ENCODE assay signal across 6 mouse cellular contexts in genomic region chr15:5130887-5131668, GRCm38 (mm10). TPM values are rescaled to one million over a fixed set of nuclear protein-coding genes. Genes with fewer than 3 reads are reported as not detected.
DNase-seq lines count a peak whose midpoint lies in the region; ATAC-seq and TF ChIP-seq lines count a peak whose summit lies in the region.
"Not testable (repeated sequence)": the region's sequence is repeated elsewhere in the genome, so short reads cannot be mapped to it uniquely, and the experiment has no call there.

No protein-coding gene starts in this region.

- peak overlapping the region; percentile 54 for H3K4me2 ChIP-seq in liver, embryonic 12.5 days
- H3K4me2 ChIP-seq in liver, embryonic 14.5 days (ENCODE audit: low read depth), result peak overlapping the region; percentile 51
- peak overlapping the region; percentile 47 for H3K4me2 ChIP-seq in liver, embryonic 16.5 days (ENCODE audit: low read depth, low read length)

- not testable (repeated sequence) for TF ChIP-seq CTCF in liver, embryonic 14.5 days (IDR thresholded peaks at IDR 0.05; ENCODE audit: low read depth)

- not testable (repeated sequence) for H3K4me3 ChIP-seq in heart, embryonic 10.5 days
- peak overlapping the region; percentile 24 for H3K4me3 ChIP-seq in liver, embryonic 12.5 days
- peak overlapping the region; percentile 27 to 37; a peak in 3 of 4 replicates for H3K4me3 ChIP-seq in liver, embryonic 14.5 days (ENCODE audit: insufficient read depth in 1 of 2, low read depth in 2 of 2, low read length in 2 of 2)
- H3K4me3 ChIP-seq in liver, embryonic 16.5 days (ENCODE audit: low read depth, low read length), result peak overlapping the region; percentile 20

- H3K4me1 ChIP-seq in heart, embryonic 10.5 days, result not testable (repeated sequence)
- peaks cover 82% of the 10 kb centered on the region for H3K4me1 ChIP-seq in liver, embryonic 12.5 days
- peaks cover 21 to 28% of the 10 kb centered on the region in 2 experiments for H3K4me1 ChIP-seq in liver, embryonic 14.5 days (replicated peaks; ENCODE audit: control insufficient read depth in 2 of 2, insufficient read depth in 2 of 2, low read length in 1 of 2)
- peaks cover 33% of the 10 kb centered on the region for H3K4me1 ChIP-seq in liver, embryonic 16.5 days (ENCODE audit: control insufficient read depth, low read depth, low read length)

- TF ChIP-seq EP300 in liver, embryonic 14.5 days (IDR thresholded peaks at IDR 0.05; ENCODE audit: low read depth), result not testable (repeated sequence)

- WGBS in heart, embryonic 10.5 days, result 59% methylated on average over 14 of the region's 14 CpGs
- WGBS in liver, embryonic 12.5 days (ENCODE audit: insufficient replicate concordance), result 33% methylated on average over 14 of the region's 14 CpGs
- WGBS in liver, embryonic 14.5 days (ENCODE audit: insufficient replicate concordance), result 31% methylated on average over 14 of the region's 14 CpGs
- WGBS in liver, embryonic 16.5 days (ENCODE audit: insufficient replicate concordance), result 37% methylated on average over 14 of the region's 14 CpGs

- DNase-seq in heart, embryonic 10.5 days (ENCODE audit: low spot score), result peak; percentile 46
- DNase-seq in liver, embryonic 14.5 days (ENCODE audit: low read depth in 3 of 3, low spot score in 3 of 3), result not testable (repeated sequence)

- H3K36me3 ChIP-seq in heart, embryonic 10.5 days; liver, embryonic 12.5 days; liver, embryonic 14.5 days (replicated peaks; ENCODE audit: control insufficient read depth, insufficient read depth, low read depth); liver, embryonic 16.5 days (ENCODE audit: control insufficient read depth, insufficient read depth): not testable (repeated sequence)

- H3K9me3 ChIP-seq in heart, embryonic 10.5 days; liver, embryonic 12.5 days (replicated peaks); liver, embryonic 14.5 days (ENCODE audit: control insufficient read depth, low read length); liver, embryonic 16.5 days (replicated peaks; ENCODE audit: control insufficient read depth, low read length): not testable (repeated sequence)

- H3K27me3 ChIP-seq in heart, embryonic 10.5 days (ENCODE audit: insufficient read depth, poor library complexity, severe bottlenecking); liver, embryonic 12.5 days (replicated peaks); liver, embryonic 14.5 days (ENCODE audit: control insufficient read depth, insufficient read depth, low read length); liver, embryonic 16.5 days (ENCODE audit: control insufficient read depth, insufficient read depth, low read depth, low read length): not testable (repeated sequence)

- 0 out of 2 replicates have a peak, but pooled peaks have one; percentile 14 for ATAC-seq in erythroblast, adult 5-6 weeks (replicated peaks; ENCODE audit: low FRiP score, poor library complexity, severe bottlenecking)
- ATAC-seq in erythroid progenitor cell, adult 5-6 weeks (replicated peaks; ENCODE audit: low FRiP score, poor library complexity, severe bottlenecking), result peak; percentile 64; the same call in 1 of the 2 replicates
- ATAC-seq in liver, embryonic 12.5 days, result peak; percentile 63
- ATAC-seq in liver, embryonic 14.5 days (ENCODE audit: insufficient read depth), result peak; percentile 67; the same call in 1 of the 2 replicates
- ATAC-seq in liver, embryonic 16.5 days (ENCODE audit: low read depth), result peak; percentile 30; the same call in 1 of the 2 replicates

- peak overlapping the region; percentile 44; the same call in 1 of the 2 replicates for H3K9ac ChIP-seq in liver, embryonic 12.5 days
- peak overlapping the region; percentile 35 for H3K9ac ChIP-seq in liver, embryonic 14.5 days (replicated peaks)
- H3K9ac ChIP-seq in liver, embryonic 16.5 days (ENCODE audit: low read depth, low read length), result not testable (repeated sequence)

- not testable (repeated sequence) for H3K27ac ChIP-seq in heart, embryonic 10.5 days
- H3K27ac ChIP-seq in liver, embryonic 12.5 days, result peak overlapping the region; percentile 77
- peak overlapping the region; percentile 64 for H3K27ac ChIP-seq in liver, embryonic 14.5 days
- peak overlapping the region; percentile 67 for H3K27ac ChIP-seq in liver, embryonic 16.5 days (ENCODE audit: low read length)

RNA-seq across cellular contexts. Expression of gene Prkaa1, which starts 12.6 kb away (rescaled TPM):
- 13.6 and 19.8 TPM in 2 replicates for total RNA-seq in erythroblast, adult 5-6 weeks (2015; ENCODE audit: low replicate concordance)
- total RNA-seq in erythroblast, adult 5-6 weeks (2017; ENCODE audit: low replicate concordance), result 12.0 and 14.8 TPM in 2 replicates
- total RNA-seq in erythroid progenitor cell, adult 5-6 weeks (2015; ENCODE audit: low replicate concordance), result 44.3 and 51.6 TPM in 2 replicates
- 19.4 and 20.3 TPM in 2 replicates for total RNA-seq in erythroid progenitor cell, adult 5-6 weeks (2017; ENCODE audit: low replicate concordance)
- 21.1 and 22.7 TPM in 2 replicates for polyA plus RNA-seq in heart, embryonic 10.5 days (2016; fragmentation: Nextera tagmentation; extraction: Ambion mirVana)
- 21.3 and 22.3 TPM in 2 replicates for polyA plus RNA-seq in liver, embryonic 12.5 days (2016; fragmentation: Nextera tagmentation; extraction: Ambion mirVana)
- 6.6 and 8.6 TPM in 2 replicates for polyA plus RNA-seq in liver, embryonic 14.5 days (2012; rRNA removed)
- polyA plus RNA-seq in liver, embryonic 14.5 days (2014; fragmentation: Nextera tagmentation; extraction: Ambion mirVana), result 15.7 and 16.6 TPM in 2 replicates
- 11.8 and 12.3 TPM in 2 replicates for polyA plus RNA-seq in liver, embryonic 16.5 days (2015; fragmentation: Nextera tagmentation; extraction: Ambion mirVana)

RNA-seq across cellular contexts. Expression of gene Rpl37, which starts 14.6 kb away (rescaled TPM):
- total RNA-seq in erythroblast, adult 5-6 weeks (2015; ENCODE audit: low replicate concordance), result 167 and 232 TPM in 2 replicates
- total RNA-seq in erythroblast, adult 5-6 weeks (2017; ENCODE audit: low replicate concordance), result 170 and 249 TPM in 2 replicates
- total RNA-seq in erythroid progenitor cell, adult 5-6 weeks (2015; ENCODE audit: low replicate concordance), result 257 and 311 TPM in 2 replicates
- 233 and 410 TPM in 2 replicates for total RNA-seq in erythroid progenitor cell, adult 5-6 weeks (2017; ENCODE audit: low replicate concordance)
- 366 and 403 TPM in 2 replicates for polyA plus RNA-seq in heart, embryonic 10.5 days (2016; fragmentation: Nextera tagmentation; extraction: Ambion mirVana)
- 532 and 540 TPM in 2 replicates for polyA plus RNA-seq in liver, embryonic 12.5 days (2016; fragmentation: Nextera tagmentation; extraction: Ambion mirVana)
- polyA plus RNA-seq in liver, embryonic 14.5 days (2012; rRNA removed), result 259 and 884 TPM in 2 replicates
- polyA plus RNA-seq in liver, embryonic 14.5 days (2014; fragmentation: Nextera tagmentation; extraction: Ambion mirVana), result 547 and 570 TPM in 2 replicates
- 249 and 306 TPM in 2 replicates for polyA plus RNA-seq in liver, embryonic 16.5 days (2015; fragmentation: Nextera tagmentation; extraction: Ambion mirVana)

RNA-seq across cellular contexts. Expression of gene Card6, which starts 22.7 kb away (rescaled TPM):
- total RNA-seq in erythroblast, adult 5-6 weeks (2015; ENCODE audit: low replicate concordance), result 1.7 TPM in 1 of 2 replicates, not detected in the other
- 0.42 and 1.3 TPM in 2 replicates for total RNA-seq in erythroblast, adult 5-6 weeks (2017; ENCODE audit: low replicate concordance)
- total RNA-seq in erythroid progenitor cell, adult 5-6 weeks (2015; ENCODE audit: low replicate concordance), result 4.2 and 9.4 TPM in 2 replicates
- 0.64 and 1.9 TPM in 2 replicates for total RNA-seq in erythroid progenitor cell, adult 5-6 weeks (2017; ENCODE audit: low replicate concordance)
- polyA plus RNA-seq in heart, embryonic 10.5 days (2016; fragmentation: Nextera tagmentation; extraction: Ambion mirVana), result 1.5 and 2.3 TPM in 2 replicates
- 0.85 and 1.0 TPM in 2 replicates for polyA plus RNA-seq in liver, embryonic 12.5 days (2016; fragmentation: Nextera tagmentation; extraction: Ambion mirVana)
- polyA plus RNA-seq in liver, embryonic 14.5 days (2012; rRNA removed), result 0.57 and 0.63 TPM in 2 replicates
- 0.74 and 1.00 TPM in 2 replicates for polyA plus RNA-seq in liver, embryonic 14.5 days (2014; fragmentation: Nextera tagmentation; extraction: Ambion mirVana)
- polyA plus RNA-seq in liver, embryonic 16.5 days (2015; fragmentation: Nextera tagmentation; extraction: Ambion mirVana), result 1.5 and 1.7 TPM in 2 replicates

RNA-seq across cellular contexts. Expression of gene Ttc33, which starts 54.2 kb away (rescaled TPM):
- 12.3 and 29.4 TPM in 2 replicates for total RNA-seq in erythroblast, adult 5-6 weeks (2015; ENCODE audit: low replicate concordance)
- 26.4 and 28.4 TPM in 2 replicates for total RNA-seq in erythroblast, adult 5-6 weeks (2017; ENCODE audit: low replicate concordance)
- total RNA-seq in erythroid progenitor cell, adult 5-6 weeks (2015; ENCODE audit: low replicate concordance), result 1.7 and 9.4 TPM in 2 replicates
- 4.8 and 11.4 TPM in 2 replicates for total RNA-seq in erythroid progenitor cell, adult 5-6 weeks (2017; ENCODE audit: low replicate concordance)
- polyA plus RNA-seq in heart, embryonic 10.5 days (2016; fragmentation: Nextera tagmentation; extraction: Ambion mirVana), result 30.3 and 34.0 TPM in 2 replicates
- polyA plus RNA-seq in liver, embryonic 12.5 days (2016; fragmentation: Nextera tagmentation; extraction: Ambion mirVana), result 18.9 and 19.1 TPM in 2 replicates
- polyA plus RNA-seq in liver, embryonic 14.5 days (2012; rRNA removed), result 3.1 and 6.6 TPM in 2 replicates
- 13.6 and 13.9 TPM in 2 replicates for polyA plus RNA-seq in liver, embryonic 14.5 days (2014; fragmentation: Nextera tagmentation; extraction: Ambion mirVana)
- polyA plus RNA-seq in liver, embryonic 16.5 days (2015; fragmentation: Nextera tagmentation; extraction: Ambion mirVana), result 14.1 and 16.1 TPM in 2 replicates

Comparison
In these comparisons a context has a peak if more than half of its experiments do, and no peak if none do; other contexts are left out.
1. ATAC-seq: peak in every context shown above with its lines; median percentile 67 in liver, embryonic 14.5 days; 64 in erythroid progenitor cell, adult 5-6 weeks; 63 in liver, embryonic 12.5 days; 30 in liver, embryonic 16.5 days; 14 in erythroblast, adult 5-6 weeks.